Mouse (Mus musculus) intestine, postnatal 0 days (tissue): ENCODE data around the gene Mrtfa. TPM values are rescaled to one million over a fixed set of nuclear protein-coding genes. Genes with fewer than 3 reads are reported as not detected.
A peak's percentile ranks its signal among the peaks of the same experiment; 100 is the strongest.

Experiments used
- ATAC-seq: fragments of 200-750 bp; cut with Nextera tagmentation; 2 replicates; pipeline ENCODE4 v1.8.0; 2017; ENCODE audit warnings: mild to moderate bottlenecking, moderate TSS enrichment, moderate library complexity
- H3K27ac ChIP-seq: fragments of 300-500 bp; sonication (generic); 2 replicates; pipeline ENCODE4 v1.5.1; 2014; ENCODE audit warnings: mild to moderate bottlenecking, low read depth, low read length, moderate library complexity
- H3K27me3 ChIP-seq: fragments of 300-500 bp; sonication (generic); replicated peaks from 2 replicates; pipeline ENCODE4 v1.6.1; 2014; ENCODE audit warnings: low read length, mixed read lengths; ENCODE audit not compliant: control insufficient read depth, insufficient read depth
- H3K36me3 ChIP-seq: fragments of 300-500 bp; sonication (generic); 2 replicates; pipeline ENCODE4 v1.6.1; 2014; ENCODE audit warnings: mild to moderate bottlenecking, moderate library complexity; ENCODE audit not compliant: control insufficient read depth, insufficient read depth
- H3K4me1 ChIP-seq: fragments of 300-500 bp; sonication (generic); replicated peaks from 2 replicates; pipeline ENCODE4 v1.6.1; 2014; ENCODE audit warnings: antibody characterized with exemption, low read length, mixed read lengths; ENCODE audit not compliant: control insufficient read depth, insufficient read depth
- H3K4me2 ChIP-seq: fragments of 300-500 bp; sonication (generic); replicated peaks from 2 replicates; pipeline ENCODE4 v1.6.1; 2014; ENCODE audit warnings: low read depth, mild to moderate bottlenecking, moderate library complexity
- H3K4me3 ChIP-seq: fragments of 300-500 bp; sonication (generic); 2 replicates; pipeline ENCODE4 v1.5.1; 2014; ENCODE audit warnings: low read depth, low read length
- H3K9ac ChIP-seq: fragments of 300-500 bp; sonication (generic); 2 replicates; pipeline ENCODE4 v1.6.1; 2014; ENCODE audit warnings: mild to moderate bottlenecking, low read depth, low read length
- H3K9me3 ChIP-seq: fragments of 300-500 bp; sonication (generic); 2 replicates; pipeline ENCODE4 v1.6.1; 2016; ENCODE audit warnings: mixed run types; ENCODE audit not compliant: control insufficient read depth
- CTCF ChIP-seq: sonication (generic); IDR thresholded peaks from 2 replicates; pipeline ENCODE4 v1.5.1; 2016; ENCODE audit warnings: low read depth, mild to moderate bottlenecking, control low read depth, antibody characterized with exemption, moderate library complexity
- WGBS: fragments of 180-500 bp; shearing (Covaris S2); extraction: QIAGEN DNeasy Blood & Tissue Kit; methylation state at CpG from one replicate; pipeline ENCODE4 v1.1.7; 2014; 5-methylcytosine and 5-hydroxymethylcytosine counted together
- polyA plus RNA-seq: library from polyadenylated mRNA; unstranded; fragments of >200 nt; fragmentation: Nextera tagmentation; extraction: Ambion mirVana; gene quantifications from 2 replicates; pipeline ENCODE4 v1.2.1, GENCODE M21; 2015

The Mrtfa gene
- polyA plus RNA-seq, 1 experiment from 2014 or later, result 9.0 TPM

DNA sequence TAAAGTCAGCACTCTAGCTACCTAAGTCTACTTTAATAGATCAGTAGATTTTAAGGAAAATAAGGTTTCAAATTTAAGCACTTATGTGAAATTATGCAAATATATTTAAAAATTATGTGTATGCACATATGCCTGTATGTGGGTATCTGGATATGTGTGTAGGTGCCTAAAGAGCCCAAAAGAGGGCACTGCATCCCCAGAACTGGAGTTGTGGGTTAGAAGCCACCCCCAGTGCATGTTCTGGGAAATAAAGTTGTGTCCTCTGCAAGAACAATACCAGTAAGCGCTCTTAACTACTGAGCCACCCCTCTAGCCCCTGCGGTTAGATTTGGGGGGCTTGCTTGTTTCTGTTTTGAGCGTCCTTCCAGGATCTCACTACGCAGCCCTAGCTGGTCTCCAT is 113.0 kb downstream of the Mrtfa start:
- H3K9ac ChIP-seq, result no peak overlapping the region
- H3K4me2 ChIP-seq, result no peak overlapping the region
- no peaks in the 10 kb centered on the region for H3K9me3 ChIP-seq
- no peak for ATAC-seq
- no peak overlapping the region for H3K4me3 ChIP-seq
- H3K36me3 ChIP-seq, result no peaks in the 10 kb centered on the region
- H3K4me1 ChIP-seq, result peaks cover 9% of the 10 kb centered on the region; the same call in 1 of the 2 replicates
- TF ChIP-seq CTCF, result peak; percentile 73
- no peaks in the 10 kb centered on the region for H3K27me3 ChIP-seq
- WGBS, result 90% methylated on average over 4 of the region's 4 CpGs
- H3K27ac ChIP-seq, result no peak overlapping the region

- no peaks in the 10 kb centered on the region for H3K27me3 ChIP-seq
- 82% methylated on average over 1 of the region's 1 CpGs for WGBS
These were observed 116.0 kb downstream of the Mrtfa start for GRCm38 (mm10) chr15:81074543-81074942.

DNA sequence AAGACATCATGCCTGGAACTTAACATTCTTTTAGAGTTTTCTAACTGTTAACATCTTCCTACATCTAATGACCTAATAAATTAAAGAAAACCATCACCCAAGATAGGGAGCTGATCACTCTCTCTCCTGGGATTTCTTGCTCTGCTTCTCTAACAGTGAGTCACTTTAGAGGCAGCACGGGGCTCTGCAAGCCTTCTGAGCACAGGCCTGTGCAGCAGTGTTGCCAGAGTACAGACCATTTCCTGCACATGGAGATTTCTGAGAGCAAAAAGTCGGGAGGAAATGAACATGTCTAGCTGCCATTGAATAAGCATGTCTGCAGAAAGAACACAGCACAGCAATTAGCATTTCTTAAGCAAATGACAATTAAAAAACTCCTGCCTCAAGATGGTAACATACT is 116.8 kb downstream of the Mrtfa start:
- Histone ChIP-seq H3K9me3 (no peaks in the 10 kb centered on the region), H3K36me3 (no peaks in the 10 kb centered on the region), H3K27ac (no peak overlapping the region), H3K9ac (no peak overlapping the region), H3K4me1 (no peaks in the 10 kb centered on the region), H3K27me3 (no peaks in the 10 kb centered on the region), H3K4me3 (no peak overlapping the region), H3K4me2 (no peak overlapping the region)
- TF ChIP-seq CTCF, result no peak
- WGBS, result 40% methylated on average over 2 of the region's 2 CpGs
- no peak for ATAC-seq

More at GRCm38 (mm10) chr15:81074543-81074942, 116.0 kb downstream of the Mrtfa start:
- no peak for ATAC-seq
- Histone ChIP-seq H3K4me2 (no peak overlapping the region), H3K9me3 (no peaks in the 10 kb centered on the region), H3K4me3 (no peak overlapping the region), H3K9ac (no peak overlapping the region), H3K27ac (no peak overlapping the region), H3K36me3 (no peaks in the 10 kb centered on the region), H3K4me1 (no peaks in the 10 kb centered on the region)
- TF ChIP-seq CTCF, result no peak

DNA sequence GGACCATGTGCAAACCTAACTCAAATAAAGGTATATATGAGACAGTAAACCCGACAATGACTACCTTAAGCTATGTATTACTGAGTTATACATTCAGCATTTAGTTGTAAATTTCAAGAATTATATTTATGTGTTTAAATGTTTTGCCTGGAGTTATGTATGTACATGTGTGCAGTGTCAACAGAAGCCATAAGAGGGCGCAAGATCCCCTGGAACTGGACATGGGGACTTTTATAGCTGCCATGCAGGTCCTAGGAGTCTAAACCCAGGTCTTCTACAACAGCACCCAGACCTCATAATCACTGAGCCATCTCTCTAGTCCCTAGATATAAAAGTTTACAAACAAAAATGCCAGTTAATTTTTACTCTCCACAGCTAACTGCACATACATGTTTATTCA is 117.8 kb downstream of the Mrtfa start:
- no peak overlapping the region for H3K9ac ChIP-seq
- WGBS, result 78% methylated on average over 2 of the region's 2 CpGs
- no peak overlapping the region for H3K4me2 ChIP-seq
- no peaks in the 10 kb centered on the region for H3K27me3 ChIP-seq
- TF ChIP-seq CTCF, result peak; percentile 73
- no peaks in the 10 kb centered on the region for H3K9me3 ChIP-seq
- no peak overlapping the region for H3K4me3 ChIP-seq
- ATAC-seq, result no peak
- no peaks in the 10 kb centered on the region for H3K4me1 ChIP-seq
- no peak overlapping the region for H3K27ac ChIP-seq
- H3K36me3 ChIP-seq, result no peaks in the 10 kb centered on the region

DNA sequence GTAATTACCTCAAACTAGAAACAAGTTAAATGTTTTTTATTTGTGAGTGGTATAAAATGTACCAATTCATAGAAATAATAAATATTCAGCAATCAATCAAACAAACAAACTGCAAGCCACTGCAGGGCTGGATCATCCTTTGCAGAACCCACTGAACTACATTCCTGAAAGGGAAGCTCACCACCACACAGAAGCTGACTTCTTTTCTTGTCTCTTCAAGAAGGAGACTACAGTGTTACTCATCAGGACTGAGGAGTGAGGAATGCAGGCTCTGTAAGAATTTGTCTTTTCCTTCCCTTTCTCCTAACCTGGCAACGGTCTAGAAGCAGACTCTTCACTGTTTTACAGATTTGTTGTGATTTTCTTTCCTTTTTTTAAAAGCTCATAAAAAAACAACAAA is 120.1 kb downstream of the Mrtfa start:
- no peak overlapping the region for H3K27ac ChIP-seq
- whole genome bisulfite sequencing, result 76% methylated on average over 1 of the region's 1 CpGs
- no peak for ATAC-seq
- TF ChIP-seq CTCF, result no peak
- H3K4me3 ChIP-seq, result no peak overlapping the region
- no peaks in the 10 kb centered on the region for H3K27me3 ChIP-seq
- H3K9ac ChIP-seq, result no peak overlapping the region
- no peak overlapping the region for H3K4me2 ChIP-seq
- no peaks in the 10 kb centered on the region for H3K4me1 ChIP-seq
- no peaks in the 10 kb centered on the region for H3K9me3 ChIP-seq
- H3K36me3 ChIP-seq, result no peaks in the 10 kb centered on the region

- WGBS, result 97% methylated on average over 5 of the region's 5 CpGs
- Histone ChIP-seq H3K4me3 (no peak overlapping the region), H3K9me3 (no peaks in the 10 kb centered on the region), H3K27ac (no peak overlapping the region), H3K27me3 (no peaks in the 10 kb centered on the region), H3K9ac (no peak overlapping the region), H3K36me3 (no peaks in the 10 kb centered on the region), H3K4me2 (no peak overlapping the region), H3K4me1 (no peaks in the 10 kb centered on the region)
- no peak for TF ChIP-seq CTCF
- no peak for ATAC-seq
These were observed 121.7 kb downstream of the Mrtfa start for GRCm38 (mm10) chr15:81068641-81069381.
